Mouse (Mus musculus) liver (tissue): Measurements from ENCODE around the gene Alpi.

Source experiments
- DNase-seq: peaks from one replicate; pipeline ENCODE4 v3.0.0-alpha.2; 2020; ENCODE audit warnings: mixed read lengths

The Alpi gene

GRCm38 (mm10) chr1:87101411-87101810 is at the start of gene Alpi:
Gene Alpi, minus strand, starts transcription at chr1:87101606.
- DNase-seq: no peak

DNA sequence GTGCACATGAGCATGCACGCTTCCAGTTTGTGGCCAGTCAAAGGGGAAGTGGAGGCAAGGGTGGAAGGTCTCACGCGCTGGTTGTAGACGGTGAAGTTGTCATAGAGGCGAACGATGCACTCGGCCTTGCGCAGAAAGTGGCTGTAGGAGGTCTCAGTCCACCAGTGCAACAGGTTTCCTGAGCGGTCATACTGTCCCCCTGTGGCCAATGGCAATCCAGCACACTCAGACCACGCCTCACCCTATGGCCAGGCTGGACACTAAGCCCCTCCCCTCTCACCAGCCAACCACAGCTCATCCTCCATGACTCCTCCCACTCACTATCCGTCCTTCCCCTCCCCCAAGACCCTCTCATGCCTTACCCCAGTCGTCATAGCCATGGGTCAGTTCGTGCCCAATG is 48.0 kb upstream of the Alpi start:
- DNase-seq: no peak

GRCm38 (mm10) chr1:87143141-87143540 is 41.7 kb upstream of the Alpi start:
- no peak for DNase-seq

DNA sequence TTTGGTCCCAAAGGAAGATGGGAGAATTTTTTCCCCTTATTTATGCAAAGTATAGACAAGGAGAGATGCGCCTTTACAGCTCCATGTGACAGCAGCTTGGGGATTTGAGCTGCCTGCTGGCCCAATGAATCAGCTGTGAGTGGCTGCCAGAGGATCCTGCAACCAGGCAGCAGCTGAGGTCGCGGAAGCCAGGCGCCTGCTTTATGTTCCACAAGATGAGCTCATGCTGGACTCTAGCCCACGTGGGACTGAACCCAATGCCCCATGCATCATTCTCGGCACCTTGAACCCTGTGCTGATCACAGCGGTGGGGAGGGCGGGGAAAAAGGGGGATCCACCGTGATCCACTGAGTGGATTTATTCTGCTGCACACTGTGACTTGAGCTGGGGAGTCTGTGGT is 41.0 kb upstream of the Alpi start:
- no peak for DNase-seq

DNA sequence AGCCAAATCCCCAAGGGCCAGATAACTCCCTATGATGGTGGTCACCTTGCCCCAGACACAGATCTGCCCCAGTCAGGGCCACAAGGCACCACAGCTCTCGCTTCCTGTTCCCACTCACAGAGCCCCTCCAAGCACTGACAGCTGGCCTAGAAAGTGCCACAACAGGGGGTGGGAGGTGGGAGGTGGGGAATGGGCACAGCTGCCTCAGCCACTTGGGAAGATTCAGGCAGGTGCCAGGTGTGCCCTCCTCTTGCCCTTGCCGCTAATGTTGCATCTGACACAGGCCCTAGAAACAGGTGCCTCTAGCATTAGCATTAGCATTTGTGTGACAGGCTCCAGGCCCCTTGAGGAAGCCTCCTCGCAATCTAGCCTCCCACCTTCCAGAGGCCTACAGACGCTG is 40.1 kb upstream of the Alpi start:
- no peak for DNase-seq

DNA sequence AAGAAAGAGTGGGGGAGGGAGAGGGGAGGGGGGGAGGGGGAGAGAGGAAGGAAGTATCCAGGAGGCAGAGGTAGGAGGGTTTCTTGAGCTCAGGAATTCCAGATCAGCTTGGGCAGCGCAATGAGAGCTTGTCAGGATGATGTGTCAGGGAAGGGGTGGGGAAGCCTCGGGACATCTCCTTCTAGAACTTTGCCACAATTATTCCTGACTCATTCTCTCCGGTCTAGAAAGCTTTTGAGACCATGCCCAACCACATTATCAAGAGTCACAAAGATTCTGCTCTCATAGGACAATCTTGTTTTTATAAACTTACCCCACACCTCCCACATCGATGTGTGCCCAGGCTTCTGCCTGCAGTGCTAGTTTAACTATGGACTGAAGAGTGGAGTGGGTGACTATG is 30.4 kb upstream of the Alpi start:
- DNase-seq: no peak

DNA sequence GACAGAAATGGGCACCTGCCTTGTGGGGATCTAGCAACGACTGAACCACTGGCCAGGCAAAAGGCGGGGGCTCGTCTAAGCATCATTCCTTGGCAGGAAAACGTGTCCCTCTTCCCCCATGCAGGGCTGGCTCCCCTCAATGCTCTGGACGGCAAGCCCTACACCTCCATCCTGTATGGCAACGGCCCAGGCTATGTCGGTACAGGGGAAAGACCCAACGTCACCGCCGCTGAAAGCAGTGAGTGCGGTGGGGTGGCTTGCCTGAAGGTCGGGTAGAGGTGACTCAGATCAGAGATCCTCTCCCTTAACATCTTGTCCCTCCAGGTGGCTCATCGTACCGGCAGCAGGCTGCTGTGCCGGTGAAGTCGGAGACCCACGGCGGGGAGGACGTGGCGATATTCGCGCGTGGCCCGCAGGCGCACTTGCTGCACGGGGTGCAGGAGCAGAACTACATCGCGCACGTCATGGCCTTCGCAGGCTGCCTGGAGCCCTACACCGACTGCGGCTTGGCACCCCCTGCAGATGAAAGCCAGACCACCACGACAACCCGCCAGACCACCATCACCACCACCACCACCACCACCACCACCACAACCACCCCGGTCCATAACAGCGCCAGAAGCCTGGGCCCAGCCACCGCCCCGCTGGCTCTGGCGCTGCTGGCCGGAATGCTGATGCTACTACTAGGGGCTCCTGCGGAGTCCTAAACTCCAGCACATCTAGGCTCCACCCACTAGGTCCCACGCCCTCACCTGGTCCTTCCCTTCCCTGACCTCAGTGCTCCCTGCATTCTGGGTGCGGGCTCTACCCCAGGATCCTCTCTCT is 26.0 kb upstream of the Alpi start:
- DNase-seq: no peak

GRCm38 (mm10) chr1:87124673-87125072 is 23.3 kb upstream of the Alpi start, which contains the start of gene Akp3:
Gene Akp3, plus strand, starts transcription at chr1:87124973.
- no peak for DNase-seq

GRCm38 (mm10) chr1:87114784-87115183 is 13.4 kb upstream of the Alpi start:
- no peak for DNase-seq

DNA sequence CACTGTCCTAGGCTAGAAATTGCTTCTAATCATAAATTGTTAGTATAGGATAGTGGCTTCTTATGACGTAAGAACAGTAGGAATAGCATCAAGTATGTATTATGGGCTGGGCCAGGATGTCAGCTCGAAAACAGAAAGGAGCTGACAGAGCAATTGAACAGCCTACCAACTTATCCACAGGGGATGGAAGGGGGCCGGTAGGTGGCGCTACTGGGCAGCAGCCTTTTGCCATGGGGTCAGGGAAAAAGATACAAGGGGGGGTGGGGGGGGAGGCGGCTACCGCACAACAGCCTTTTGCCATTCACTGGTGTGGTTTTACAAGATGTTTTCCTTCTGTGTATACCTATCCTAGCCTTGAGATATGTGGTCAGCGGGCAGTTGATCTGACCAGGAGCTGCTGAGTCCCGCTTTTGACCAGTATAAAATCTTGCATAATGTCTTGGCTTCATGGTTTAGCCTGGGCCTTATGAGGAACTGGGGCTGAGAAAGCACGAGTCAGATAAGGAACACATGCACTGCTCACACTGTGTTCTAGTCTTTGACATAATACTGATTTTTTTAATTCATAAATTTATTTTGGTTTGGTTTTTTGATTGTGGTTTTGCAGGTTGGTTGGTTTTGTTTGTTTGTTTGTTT is 10.4 kb upstream of the Alpi start:
- peak; percentile 36 for DNase-seq

DNA sequence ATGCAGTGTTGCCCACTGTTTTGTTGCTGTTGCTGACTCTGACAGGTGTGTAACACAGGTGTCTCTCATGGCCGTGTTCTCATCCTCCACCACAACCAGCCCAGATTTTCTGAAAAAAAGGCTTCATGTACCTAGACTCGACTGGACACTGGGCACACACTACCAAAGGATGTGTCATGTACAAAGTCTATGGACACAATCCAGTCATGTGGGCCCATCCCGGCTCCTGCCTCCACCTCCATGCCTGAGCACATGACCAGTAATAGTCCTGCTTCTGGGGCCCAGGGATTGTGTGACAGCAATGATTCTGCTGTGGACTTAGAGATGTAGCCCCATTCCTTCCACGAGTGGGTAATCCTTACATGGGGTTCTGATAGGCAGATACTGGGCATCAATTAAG is 7.2 kb upstream of the Alpi start:
- DNase-seq: no peak

GRCm38 (mm10) chr1:87106536-87106935 is 5.1 kb upstream of the Alpi start:
- no peak for DNase-seq

- DNase-seq: no peak
Measured at GRCm38 (mm10) chr1:87103936-87104335, 2.5 kb upstream of the Alpi start.

- DNase-seq: no peak
Measured at GRCm38 (mm10) chr1:87102114-87102513, 708 bp upstream of the Alpi start.

GRCm38 (mm10) chr1:87098358-87098975 is 2.9 kb downstream of the Alpi start:
- DNase-seq: peak; percentile 63

DNA sequence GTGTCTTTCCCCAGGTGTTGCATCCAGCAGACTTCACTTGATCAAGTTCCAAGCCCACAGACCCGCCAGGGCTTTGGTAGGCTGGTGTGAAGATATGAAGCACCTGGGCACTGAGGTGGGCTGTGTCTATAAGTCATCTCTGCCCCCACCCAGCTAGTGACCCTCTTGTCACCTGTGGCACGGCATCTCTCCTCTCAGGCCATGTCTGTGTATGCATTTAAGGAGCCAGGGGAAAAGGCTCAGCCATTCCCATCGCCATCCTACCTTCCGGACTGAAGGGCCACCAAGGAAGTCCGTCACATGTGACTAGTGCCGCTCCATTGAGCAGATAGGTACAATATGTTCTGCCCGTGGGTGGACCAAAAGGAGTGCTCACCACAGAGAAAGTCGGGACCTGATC is 5.8 kb downstream of the Alpi start:
- no peak for DNase-seq

GRCm38 (mm10) chr1:87089828-87090227 is 11.6 kb downstream of the Alpi start, which contains the start of gene Alppl2:
Gene Alppl2, minus strand, starts transcription at chr1:87089928.
- no peak for DNase-seq

DNA sequence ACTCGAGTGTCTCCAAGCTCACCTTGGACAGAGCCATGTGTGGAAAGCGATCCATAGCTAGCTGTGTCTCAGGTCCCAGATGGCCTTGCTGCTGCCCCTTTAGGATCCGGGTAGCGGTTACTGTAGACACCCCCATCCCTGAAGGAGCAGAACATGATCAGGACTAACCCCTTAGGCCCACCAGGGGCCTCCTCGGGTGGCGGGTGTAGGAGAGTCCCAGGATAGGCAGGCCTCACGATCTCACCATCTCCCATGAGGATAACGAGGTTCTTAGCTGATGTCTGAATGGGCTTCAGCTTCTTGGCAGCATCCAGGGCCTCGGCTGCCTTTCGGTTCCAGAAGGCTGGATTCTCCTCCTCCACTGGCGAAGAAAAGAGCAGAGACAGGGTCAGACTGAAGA is 12.2 kb downstream of the Alpi start:
- no peak for DNase-seq

- DNase-seq: no peak
Measured at GRCm38 (mm10) chr1:87086964-87087363, 14.4 kb downstream of the Alpi start.

- no peak for DNase-seq
Measured at GRCm38 (mm10) chr1:87086196-87086595, 15.2 kb downstream of the Alpi start.

- no peak for DNase-seq
Measured at GRCm38 (mm10) chr1:87073776-87074175, 27.6 kb downstream of the Alpi start.

GRCm38 (mm10) chr1:87070720-87071119 is 30.7 kb downstream of the Alpi start:
- peak; percentile 57 for DNase-seq

- no peak for DNase-seq
Measured at GRCm38 (mm10) chr1:87060913-87061312, 40.5 kb downstream of the Alpi start.
